Mouse (Mus musculus) limb, embryonic 15.5 days (tissue): ENCODE measurements around the gene Ogfod1. TPM values are rescaled to one million over a fixed set of nuclear protein-coding genes. Genes with fewer than 3 reads are reported as not detected.
A peak's percentile ranks its signal among the peaks of the same experiment; 100 is the strongest.
"Not testable (repeated sequence)": the region's sequence is repeated elsewhere in the genome, so short reads cannot be mapped to it uniquely, and the experiment has no call there.

Experiments used
- ATAC-seq: fragments of 200-750 bp; cut with Nextera tagmentation; 2 replicates; pipeline ENCODE4 v1.8.0; 2017; ENCODE audit warnings: low read depth, moderate TSS enrichment; ENCODE audit not compliant: insufficient number of reproducible peaks, low FRiP score, low TSS enrichment
- H3K27ac ChIP-seq: fragments of 300-500 bp; sonication (generic); 2 replicates; pipeline ENCODE4 v1.5.1; 2015; ENCODE audit warnings: moderate library complexity, mild to moderate bottlenecking, inconsistent platforms
- H3K27me3 ChIP-seq: fragments of 300-500 bp; sonication (generic); 2 replicates; pipeline ENCODE4 v1.6.1; 2015; ENCODE audit warnings: inconsistent platforms
- H3K36me3 ChIP-seq: fragments of 300-500 bp; sonication (generic); 2 replicates; pipeline ENCODE4 v1.6.1; 2015; ENCODE audit warnings: inconsistent platforms
- H3K4me1 ChIP-seq: fragments of 300-500 bp; sonication (generic); 2 replicates; pipeline ENCODE4 v1.6.1; 2015; ENCODE audit warnings: inconsistent platforms
- H3K4me2 ChIP-seq: fragments of 300-500 bp; sonication (generic); 2 replicates; pipeline ENCODE4 v1.6.1; 2015; ENCODE audit warnings: mild to moderate bottlenecking, inconsistent platforms
- H3K4me3 ChIP-seq: fragments of 300-500 bp; sonication (generic); 2 replicates; pipeline ENCODE4 v1.5.1; 2015; ENCODE audit warnings: mild to moderate bottlenecking, inconsistent platforms
- H3K9ac ChIP-seq: fragments of 300-500 bp; sonication (generic); 2 replicates; pipeline ENCODE4 v1.6.1; 2015; ENCODE audit warnings: inconsistent platforms
- H3K9me3 ChIP-seq: fragments of 300-500 bp; sonication (generic); 2 replicates; pipeline ENCODE4 v1.6.1; 2016; ENCODE audit warnings: inconsistent platforms
- WGBS: fragments of 180-500 bp; shearing (Covaris S2); methylation state at CpG from one replicate; pipeline ENCODE4 v1.1.7; 2015; 5-methylcytosine and 5-hydroxymethylcytosine counted together
- polyA plus RNA-seq: library from polyadenylated mRNA; unstranded; fragments of >200 nt; fragmentation: Nextera tagmentation; extraction: Ambion mirVana; gene quantifications from 2 replicates; pipeline ENCODE4 v1.2.1, GENCODE M21; 2015

The Ogfod1 gene
- polyA plus RNA-seq, 1 experiment from 2014 or later = 12.8 TPM

- H3K4me2 ChIP-seq = no peak overlapping the region
- H3K9me3 ChIP-seq = no peaks in the 10 kb centered on the region
- H3K27ac ChIP-seq = no peak overlapping the region
- no peak for ATAC-seq
- peaks cover 57% of the 10 kb centered on the region for H3K36me3 ChIP-seq
- H3K27me3 ChIP-seq = no peaks in the 10 kb centered on the region
- H3K4me3 ChIP-seq = no peak overlapping the region
- WGBS = 93% methylated on average over 9 of the region's 9 CpGs
- no peak overlapping the region for H3K9ac ChIP-seq
- no peaks in the 10 kb centered on the region for H3K4me1 ChIP-seq
Measured at GRCm38 (mm10) chr8:94029701-94030100, 7.3 kb upstream of the Ogfod1 start.

DNA sequence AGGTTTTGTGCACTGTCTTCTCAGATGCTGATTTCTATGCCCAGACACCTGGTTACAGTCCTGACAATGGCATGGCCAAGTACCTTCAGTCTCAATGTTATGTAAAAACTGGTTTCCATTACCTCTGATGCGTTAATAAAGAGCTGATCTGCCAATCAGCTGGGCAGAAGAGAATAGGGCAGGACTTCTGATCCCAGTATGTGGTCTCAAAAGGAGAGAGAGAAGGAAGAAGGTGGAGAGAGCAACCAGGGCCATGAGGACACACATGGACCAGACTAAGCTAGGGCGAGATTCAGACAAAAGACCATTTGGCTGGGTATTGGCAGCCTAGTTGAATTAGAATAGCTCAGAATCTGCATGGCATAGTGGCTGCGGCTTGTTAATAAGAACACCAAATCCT lies 3.4 kb upstream of the Ogfod1 start:
- Histone ChIP-seq H3K4me3 (no peak overlapping the region), H3K9ac (no peak overlapping the region), H3K4me2 (no peak overlapping the region), H3K36me3 (peaks cover 24% of the 10 kb centered on the region), H3K4me1 (peaks cover 15% of the 10 kb centered on the region), H3K27ac (no peak overlapping the region), H3K27me3 (no peaks in the 10 kb centered on the region), H3K9me3 (no peaks in the 10 kb centered on the region)
- 84% methylated on average over 3 of the region's 3 CpGs for WGBS
- ATAC-seq = no peak

DNA sequence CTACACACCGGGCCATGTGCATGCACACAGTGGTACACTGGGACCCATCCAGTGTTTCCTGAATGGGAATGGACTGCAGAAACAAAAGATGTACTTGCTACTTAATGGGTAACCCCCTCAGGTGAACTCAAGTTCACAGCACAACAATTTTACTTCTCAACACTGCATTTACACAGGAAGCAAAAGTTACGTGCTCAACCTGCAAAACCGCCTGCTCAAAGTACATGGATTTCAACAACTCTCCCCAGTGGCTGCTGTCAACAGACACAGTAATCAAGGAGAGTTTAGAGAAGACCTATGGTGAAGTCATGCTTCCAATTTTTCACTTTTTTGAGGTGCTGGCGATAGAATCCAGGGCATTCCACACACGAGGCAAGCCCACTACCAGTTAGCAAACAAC lies 1.8 kb upstream of the Ogfod1 start:
- ATAC-seq = no peak
- 47% methylated on average over 5 of the region's 5 CpGs for WGBS
- Histone ChIP-seq H3K4me3 (peak overlapping the region; percentile 84; the same call in 1 of the 2 replicates), H3K36me3 (peaks cover 9% of the 10 kb centered on the region; the same call in 1 of the 2 replicates), H3K4me1 (peaks cover 15% of the 10 kb centered on the region), H3K4me2 (peak overlapping the region; percentile 54), H3K27ac (no peak overlapping the region), H3K27me3 (no peaks in the 10 kb centered on the region), H3K9me3 (no peaks in the 10 kb centered on the region), H3K9ac (no peak overlapping the region)

- Histone ChIP-seq H3K4me2 (peak overlapping the region; percentile 54), H3K27ac (peak overlapping the region; percentile 85), H3K4me3 (peak overlapping the region; percentile 84), H3K4me1 (peaks cover 15% of the 10 kb centered on the region), H3K9ac (peak overlapping the region; percentile 47)
- H3K27me3 ChIP-seq, H3K9me3 ChIP-seq, H3K36me3 ChIP-seq: not testable (repeated sequence)
- ATAC-seq = peak; percentile 85
- under 1% methylated on average over 27 of the region's 32 CpGs for WGBS
Measured at GRCm38 (mm10) chr8:94036541-94036940, 457 bp upstream of the Ogfod1 start.

DNA sequence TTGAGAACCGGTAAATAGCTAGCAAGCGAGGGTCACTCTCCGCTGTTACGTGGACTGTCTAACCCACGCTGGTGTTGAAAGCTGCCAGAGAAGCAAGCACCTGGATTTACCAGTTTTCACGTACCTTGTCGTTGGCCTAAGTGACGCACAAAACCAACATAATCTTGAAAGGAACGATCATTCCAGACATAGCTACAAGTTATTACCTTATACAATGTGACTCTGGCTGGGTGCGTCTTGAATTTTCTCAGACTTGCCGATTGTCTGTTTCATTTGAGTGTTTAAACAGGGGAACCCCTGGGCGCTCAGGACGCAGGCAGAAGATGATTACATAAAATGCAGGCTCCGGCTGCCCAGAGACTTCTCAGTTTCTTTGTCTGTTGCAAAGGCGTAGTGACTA lies 808 bp downstream of the Ogfod1 start:
- Histone ChIP-seq H3K4me1 (peaks cover 15% of the 10 kb centered on the region), H3K27me3 (no peaks in the 10 kb centered on the region), H3K4me3 (peak overlapping the region; percentile 84), H3K9me3 (no peaks in the 10 kb centered on the region), H3K36me3 (no peaks in the 10 kb centered on the region), H3K4me2 (peak overlapping the region; percentile 75), H3K9ac (peak overlapping the region; percentile 45), H3K27ac (no peak overlapping the region)
- WGBS = 9% methylated on average over 15 of the region's 15 CpGs
- no peak for ATAC-seq

- 52% methylated on average over 2 of the region's 2 CpGs for WGBS
- H3K9ac ChIP-seq = no peak overlapping the region
- H3K4me1 ChIP-seq = no peaks in the 10 kb centered on the region
- no peaks in the 10 kb centered on the region for H3K27me3 ChIP-seq
- no peak overlapping the region for H3K4me2 ChIP-seq
- no peaks in the 10 kb centered on the region for H3K9me3 ChIP-seq
- peaks cover 13% of the 10 kb centered on the region; the same call in 1 of the 2 replicates for H3K36me3 ChIP-seq
- H3K4me3 ChIP-seq = no peak overlapping the region
- no peak for ATAC-seq
- no peak overlapping the region for H3K27ac ChIP-seq
Measured at GRCm38 (mm10) chr8:94047845-94048244, 10.8 kb downstream of the Ogfod1 start.

GRCm38 (mm10) chr8:94052696-94053095 lies 15.7 kb downstream of the Ogfod1 start:
- WGBS = 86% methylated on average over 12 of the region's 12 CpGs
- Histone ChIP-seq H3K9me3 (no peaks in the 10 kb centered on the region), H3K4me2 (no peak overlapping the region), H3K27ac (no peak overlapping the region), H3K36me3 (peaks cover 51% of the 10 kb centered on the region), H3K4me1 (no peaks in the 10 kb centered on the region), H3K27me3 (no peaks in the 10 kb centered on the region), H3K4me3 (no peak overlapping the region), H3K9ac (no peak overlapping the region)
- ATAC-seq = no peak

DNA sequence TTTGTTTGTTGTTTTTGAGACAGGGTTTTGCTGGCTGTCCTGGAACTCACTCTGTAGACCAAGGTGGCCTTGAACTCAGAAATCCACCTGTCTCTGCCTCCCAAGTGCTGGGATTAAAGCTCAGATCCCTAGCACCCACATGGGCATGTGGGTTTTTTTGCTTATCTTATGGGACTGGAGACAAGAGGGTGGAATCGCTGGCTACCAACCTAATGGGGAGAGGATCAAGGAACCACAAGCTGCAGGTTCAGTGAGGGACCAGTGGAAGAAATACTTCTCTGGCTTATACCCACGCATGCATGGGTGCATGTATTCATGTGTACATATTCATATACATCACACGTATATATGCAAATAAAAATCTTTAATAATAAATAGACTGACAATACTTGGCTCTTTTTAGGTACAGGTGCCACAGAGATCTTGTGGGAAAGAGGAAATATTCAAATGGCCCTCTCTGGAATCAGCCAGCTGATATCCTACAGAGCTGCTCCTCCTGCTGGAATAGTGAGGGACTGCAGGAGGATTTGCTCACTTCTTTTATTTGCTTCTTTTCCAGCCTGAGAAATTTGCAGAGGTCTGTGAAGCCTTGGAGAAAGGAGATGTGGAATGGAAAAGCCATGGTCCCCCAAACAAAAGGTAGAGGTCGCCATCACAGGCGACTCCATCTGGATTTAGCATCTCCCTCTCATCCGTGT lies 20.3 kb downstream of the Ogfod1 start:
- Histone ChIP-seq H3K4me2 (no peak overlapping the region), H3K27me3 (no peaks in the 10 kb centered on the region), H3K9me3 (no peaks in the 10 kb centered on the region), H3K36me3 (peaks cover 72% of the 10 kb centered on the region), H3K9ac (no peak overlapping the region), H3K4me3 (no peak overlapping the region), H3K4me1 (no peaks in the 10 kb centered on the region), H3K27ac (no peak overlapping the region)
- no peak for ATAC-seq
- 68% methylated on average over 6 of the region's 6 CpGs for WGBS

DNA sequence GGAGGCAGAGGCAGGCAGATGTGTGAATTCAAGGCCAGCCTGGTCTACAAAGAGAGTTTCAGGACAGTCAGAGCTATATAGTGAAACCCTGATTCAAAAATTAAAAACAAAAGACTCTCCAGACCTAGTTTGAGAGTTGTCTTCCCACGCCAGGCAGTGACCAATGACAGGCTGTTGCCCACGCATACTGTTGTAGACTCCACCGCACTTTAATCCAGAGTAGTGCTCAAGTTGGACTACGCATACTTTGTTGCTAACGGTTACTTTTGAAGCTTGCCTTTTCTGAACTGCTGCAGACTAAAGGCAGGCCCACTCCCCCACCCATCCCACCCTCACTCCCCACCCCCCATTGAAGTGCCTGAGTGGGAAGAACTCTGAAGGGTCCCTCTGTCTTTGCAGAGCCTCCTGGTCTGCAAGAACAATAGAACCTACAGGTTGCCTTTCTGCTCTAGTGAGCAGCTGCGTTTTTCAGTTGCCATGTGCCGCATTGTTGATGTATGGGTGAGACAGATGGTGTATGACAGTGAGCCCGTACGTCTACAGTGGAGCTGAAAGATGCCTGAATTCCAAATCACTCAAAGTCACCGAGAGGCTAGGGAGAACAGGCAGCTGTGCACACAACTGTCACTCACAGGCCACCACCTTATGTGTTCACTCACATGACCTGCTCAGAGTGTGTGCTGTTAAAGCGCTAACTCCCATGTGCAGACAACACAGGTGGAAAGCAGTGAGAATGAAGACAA lies 29.3 kb downstream of the Ogfod1 start:
- 0 out of 2 replicates have a peak, but pooled peaks cover 2% of the 10 kb centered on the region for H3K4me1 ChIP-seq
- H3K9ac ChIP-seq = no peak overlapping the region
- no peak overlapping the region for H3K4me3 ChIP-seq
- H3K27ac ChIP-seq = no peak overlapping the region
- WGBS = 82% methylated on average over 11 of the region's 11 CpGs
- peaks cover 53% of the 10 kb centered on the region for H3K36me3 ChIP-seq
- no peaks in the 10 kb centered on the region for H3K27me3 ChIP-seq
- ATAC-seq = peak; percentile 48; the same call in 1 of the 2 replicates
- H3K9me3 ChIP-seq = no peaks in the 10 kb centered on the region
- H3K4me2 ChIP-seq = no peak overlapping the region

DNA sequence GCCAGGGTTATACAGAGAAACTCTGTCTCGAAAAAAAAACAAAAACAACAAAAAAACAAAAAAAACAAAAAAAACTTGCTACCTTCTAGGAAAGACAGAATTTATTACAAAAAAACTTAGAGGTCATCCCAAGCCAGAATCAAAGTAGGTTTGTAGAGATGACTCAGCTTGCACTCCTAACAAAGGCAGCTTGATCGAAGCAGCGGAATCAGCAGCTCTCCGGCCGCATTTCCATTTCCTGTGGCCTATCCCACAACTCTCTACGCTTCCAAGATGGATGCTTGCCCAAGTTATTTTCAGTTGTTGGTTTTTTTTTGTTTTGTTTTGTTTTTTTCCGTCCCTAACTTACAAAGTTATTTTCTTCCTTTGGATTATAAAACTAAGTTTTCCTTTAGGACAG lies 31.8 kb downstream of the Ogfod1 start:
- Histone ChIP-seq H3K27me3 (no peaks in the 10 kb centered on the region), H3K4me3 (no peak overlapping the region), H3K36me3 (peaks cover 33% of the 10 kb centered on the region), H3K9ac (no peak overlapping the region), H3K27ac (no peak overlapping the region), H3K4me1 (no peaks in the 10 kb centered on the region), H3K4me2 (no peak overlapping the region), H3K9me3 (no peaks in the 10 kb centered on the region)
- WGBS = 91% methylated on average over 7 of the region's 7 CpGs
- ATAC-seq = no peak

DNA sequence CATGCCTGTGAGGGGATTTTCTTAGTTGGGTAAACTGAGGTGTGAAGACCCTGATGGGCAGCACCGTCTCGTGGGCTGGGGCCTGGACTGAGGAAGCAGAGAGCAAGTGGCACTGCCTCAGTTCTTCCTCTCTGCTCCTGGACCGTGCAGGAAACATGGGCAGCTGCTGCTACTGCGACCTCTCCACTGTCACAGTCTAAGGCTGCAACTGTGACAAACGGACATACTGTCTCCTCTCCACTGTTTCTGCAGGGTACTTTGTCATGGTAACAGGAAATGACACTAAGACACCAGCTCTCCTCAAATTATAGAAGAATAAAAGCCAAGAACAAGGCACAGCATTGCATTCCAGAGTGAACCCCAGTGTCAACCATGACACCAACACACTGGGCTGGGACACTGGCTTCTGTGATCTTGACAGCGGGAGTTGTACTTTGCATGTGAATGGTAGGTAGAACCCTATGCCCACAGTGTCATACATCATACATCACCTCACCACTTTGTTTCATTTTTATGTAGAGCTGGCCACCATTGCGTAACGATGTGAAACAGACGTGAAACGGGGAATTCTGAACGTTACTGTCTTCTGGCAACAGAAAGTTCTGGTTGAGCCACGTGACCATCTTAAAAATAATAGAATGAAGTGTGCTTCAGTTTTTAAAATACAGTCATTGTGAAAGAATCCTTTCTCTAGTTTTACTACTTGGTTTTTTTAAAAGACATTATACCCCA lies 39.6 kb downstream of the Ogfod1 start:
- no peak overlapping the region for H3K27ac ChIP-seq
- no peak overlapping the region for H3K9ac ChIP-seq
- H3K4me1 ChIP-seq = no peaks in the 10 kb centered on the region
- 0 out of 2 replicates have a peak, but pooled peaks cover 6% of the 10 kb centered on the region for H3K36me3 ChIP-seq
- H3K4me3 ChIP-seq = no peak overlapping the region
- H3K4me2 ChIP-seq = no peak overlapping the region
- ATAC-seq = no peak
- H3K9me3 ChIP-seq = no peaks in the 10 kb centered on the region
- H3K27me3 ChIP-seq = no peaks in the 10 kb centered on the region
- WGBS = 82% methylated on average over 12 of the region's 12 CpGs

GRCm38 (mm10) chr8:94087964-94088363 lies 51.0 kb downstream of the Ogfod1 start:
- WGBS = 82% methylated on average over 9 of the region's 9 CpGs
- ATAC-seq = no peak

More at GRCm38 (mm10) chr8:94087964-94088363, 51.0 kb downstream of the Ogfod1 start:
- Histone ChIP-seq H3K27me3 (no peaks in the 10 kb centered on the region), H3K36me3 (peaks cover 14% of the 10 kb centered on the region), H3K27ac (no peak overlapping the region), H3K9ac (no peak overlapping the region), H3K4me3 (no peak overlapping the region), H3K4me2 (no peak overlapping the region), H3K4me1 (no peaks in the 10 kb centered on the region), H3K9me3 (no peaks in the 10 kb centered on the region)
